11 mouse cellular contexts compared by ENCODE assay signal in the genomic region with DNA sequence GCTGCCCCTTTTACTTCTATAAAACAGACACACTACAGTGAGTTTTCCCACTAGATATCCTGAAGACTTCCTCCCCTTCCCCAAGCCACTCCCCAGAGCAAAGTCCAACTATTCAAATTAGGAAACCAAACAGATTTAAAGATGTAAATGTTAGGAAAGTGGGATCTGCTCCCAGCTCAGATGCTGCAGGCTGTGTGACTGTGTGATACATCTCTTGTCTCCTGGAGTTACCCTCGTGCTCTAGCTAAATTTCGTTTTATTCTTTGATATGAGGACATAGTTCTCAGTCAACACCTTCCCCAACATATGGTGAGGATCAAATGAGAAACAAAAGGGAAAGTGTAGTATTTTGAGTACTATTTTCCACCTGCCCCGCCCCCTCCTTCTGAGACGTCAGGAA. TPM values are rescaled to one million over a fixed set of nuclear protein-coding genes. Genes with fewer than 3 reads are reported as not detected.
A peak's percentile ranks its signal among the peaks of the same experiment; 100 is the strongest.
DNase-seq lines count a peak whose midpoint lies in the region; ATAC-seq and TF ChIP-seq lines count a peak whose summit lies in the region.
"Had no signal": no experiment of that assay in that cellular context is flagged by ENCODE, and none has a peak within 500 bp of the region (broad histone marks: within the 10 kb centered on the region; RNA-seq: fewer than 3 reads in every experiment).

No protein-coding gene starts in this region.

- ATAC-seq in kidney, embryonic 16.5 days (ENCODE audit: low FRiP score, low TSS enrichment): no peak
- ATAC-seq in embryonic facial prominence, embryonic 15.5 days (ENCODE audit: insufficient number of reproducible peaks, low FRiP score, low TSS enrichment, low read depth): no peak
- no peak for ATAC-seq in hindbrain, embryonic 14.5 days (ENCODE audit: low FRiP score)
- ATAC-seq in neural tube, embryonic 14.5 days (ENCODE audit: low read depth): peak; percentile 7; the same call in 1 of the 2 replicates

- no peak for DNase-seq in kidney, adult 2 months
- DNase-seq in hindbrain, embryonic 14.5 days (ENCODE audit: low spot score): no peak
- no peak for DNase-seq in gastrocnemius, postnatal 25 days
- no peak for DNase-seq in B cell, adult 2 months
- DNase-seq: cerebellum, adult 9-11 months; gastrocnemius, postnatal 36 days; thymus, postnatal 4 days had no signal

- TF ChIP-seq CTCF in kidney, adult 2 months (conservative IDR thresholded peaks at IDR 0.05; ENCODE audit: insufficient read depth, insufficient read length, low read depth, low read length): no peak

- H3K36me3 ChIP-seq in kidney, embryonic 16.5 days (ENCODE audit: insufficient read depth, low read length): no peaks in the 10 kb centered on the region
- no peaks in the 10 kb centered on the region for H3K36me3 ChIP-seq in kidney, adult 2 months (ENCODE audit: control insufficient read depth, insufficient read depth, low read length)
- no peaks in the 10 kb centered on the region for H3K36me3 ChIP-seq in embryonic facial prominence, embryonic 15.5 days
- H3K36me3 ChIP-seq in hindbrain, embryonic 14.5 days (replicated peaks; ENCODE audit: control insufficient read depth, insufficient read depth): no peaks in the 10 kb centered on the region
- no peaks in the 10 kb centered on the region for H3K36me3 ChIP-seq in neural tube, embryonic 14.5 days (ENCODE audit: control insufficient read depth, insufficient read depth, low read length)

- peaks cover 15% of the 10 kb centered on the region for H3K4me1 ChIP-seq in kidney, embryonic 16.5 days (ENCODE audit: insufficient read depth, low read length)
- H3K4me1 ChIP-seq in kidney, adult 2 months (ENCODE audit: control insufficient read depth, insufficient read depth, low read length): no peaks in the 10 kb centered on the region
- peaks cover 12% of the 10 kb centered on the region; the same call in 1 of the 2 replicates for H3K4me1 ChIP-seq in embryonic facial prominence, embryonic 15.5 days
- peaks cover 13% of the 10 kb centered on the region for H3K4me1 ChIP-seq in hindbrain, embryonic 14.5 days (replicated peaks; ENCODE audit: control insufficient read depth, insufficient read depth, low read length)
- H3K4me1 ChIP-seq in neural tube, embryonic 14.5 days (ENCODE audit: control insufficient read depth, insufficient read depth, low read length): peaks cover 7% of the 10 kb centered on the region; the same call in 1 of the 2 replicates

- H3K9ac ChIP-seq in kidney, embryonic 16.5 days (replicated peaks; ENCODE audit: low read length): no peak overlapping the region
- no peak overlapping the region for H3K9ac ChIP-seq in embryonic facial prominence, embryonic 15.5 days
- H3K9ac ChIP-seq in hindbrain, embryonic 14.5 days: no peak overlapping the region
- H3K9ac ChIP-seq in neural tube, embryonic 14.5 days (replicated peaks; ENCODE audit: low read depth, low read length): peak overlapping the region; percentile 16; the same call in 1 of the 2 replicates

- H3K27me3 ChIP-seq in kidney, embryonic 16.5 days (ENCODE audit: insufficient read depth, low read length): no peaks in the 10 kb centered on the region
- H3K27me3 ChIP-seq in kidney, adult 2 months (replicated peaks; ENCODE audit: control insufficient read depth, insufficient read depth, low read length): no peaks in the 10 kb centered on the region
- no peaks in the 10 kb centered on the region for H3K27me3 ChIP-seq in embryonic facial prominence, embryonic 15.5 days
- no peaks in the 10 kb centered on the region for H3K27me3 ChIP-seq in hindbrain, embryonic 14.5 days (ENCODE audit: control insufficient read depth, insufficient read depth, low read length)
- no peaks in the 10 kb centered on the region for H3K27me3 ChIP-seq in neural tube, embryonic 14.5 days (ENCODE audit: control insufficient read depth, insufficient read depth, low read length)

- WGBS in kidney, embryonic 16.5 days: 45% methylated on average over 4 of the region's 4 CpGs
- 63% methylated on average over 4 of the region's 4 CpGs for whole genome bisulfite sequencing in kidney, adult 2 months
- WGBS in embryonic facial prominence, embryonic 15.5 days: 48% methylated on average over 4 of the region's 4 CpGs
- 70% methylated on average over 4 of the region's 4 CpGs for WGBS in hindbrain, embryonic 14.5 days
- 67% methylated on average over 4 of the region's 4 CpGs for WGBS in neural tube, embryonic 14.5 days

- H3K4me3 ChIP-seq in kidney, embryonic 16.5 days (ENCODE audit: low read length): no peak overlapping the region
- H3K4me3 ChIP-seq in kidney, adult 2 months (ENCODE audit: insufficient read depth, low read depth, low read length): no peak overlapping the region
- H3K4me3 ChIP-seq in embryonic facial prominence, embryonic 15.5 days (replicated peaks): no peak overlapping the region
- H3K4me3 ChIP-seq in hindbrain, embryonic 14.5 days (replicated peaks; ENCODE audit: low read length): no peak overlapping the region
- H3K4me3 ChIP-seq in neural tube, embryonic 14.5 days (ENCODE audit: low read depth, low read length): no peak overlapping the region
- H3K4me3 ChIP-seq: erythroblast, embryonic 14.5 days had no signal

- H3K9me3 ChIP-seq in kidney, embryonic 16.5 days (ENCODE audit: low read length): no peaks in the 10 kb centered on the region
- no peaks in the 10 kb centered on the region for H3K9me3 ChIP-seq in embryonic facial prominence, embryonic 15.5 days (replicated peaks)
- no peaks in the 10 kb centered on the region for H3K9me3 ChIP-seq in hindbrain, embryonic 14.5 days (ENCODE audit: control insufficient read depth, low read length)
- H3K9me3 ChIP-seq in neural tube, embryonic 14.5 days (ENCODE audit: control insufficient read depth, low read length): no peaks in the 10 kb centered on the region

- no peak for TF ChIP-seq POLR2A in kidney, adult 2 months (IDR thresholded peaks at IDR 0.05; ENCODE audit: low read depth, low read length)

- H3K27ac ChIP-seq in kidney, embryonic 16.5 days (ENCODE audit: low read length): peak overlapping the region; percentile 31
- no peak overlapping the region for H3K27ac ChIP-seq in kidney, adult 2 months (ENCODE audit: insufficient read depth, low read depth, low read length)
- H3K27ac ChIP-seq in embryonic facial prominence, embryonic 15.5 days (replicated peaks): 0 out of 2 replicates have a peak overlapping the region, but pooled peaks have one; percentile 34
- H3K27ac ChIP-seq in hindbrain, embryonic 14.5 days: peak overlapping the region; percentile 54
- H3K27ac ChIP-seq in neural tube, embryonic 14.5 days (ENCODE audit: low read depth, low read length): peak overlapping the region; percentile 70

- no peak overlapping the region for H3K4me2 ChIP-seq in kidney, embryonic 16.5 days (replicated peaks; ENCODE audit: low read depth, low read length)
- H3K4me2 ChIP-seq in embryonic facial prominence, embryonic 15.5 days (replicated peaks): 0 out of 2 replicates have a peak overlapping the region, but pooled peaks have one; percentile 12
- H3K4me2 ChIP-seq in hindbrain, embryonic 14.5 days (replicated peaks): no peak overlapping the region
- H3K4me2 ChIP-seq in neural tube, embryonic 14.5 days (ENCODE audit: low read depth, low read length): no peak overlapping the region

RNA-seq across cellular contexts. Expression of gene Spata6, which starts 48.3 kb away (rescaled TPM):
- 33.7 and 34.4 TPM in 2 replicates for polyA plus RNA-seq in kidney, embryonic 16.5 days (2015; fragmentation: Nextera tagmentation; extraction: Ambion mirVana)
- polyA plus RNA-seq in kidney, adult 2 months (2012; rRNA removed): 13.7 and 19.4 TPM in 2 replicates
- 25.1 and 26.1 TPM in 2 replicates for polyA plus RNA-seq in embryonic facial prominence, embryonic 15.5 days (2015; fragmentation: Nextera tagmentation; extraction: Ambion mirVana)
- 17.8 and 19.0 TPM in 2 replicates for polyA plus RNA-seq in hindbrain, embryonic 14.5 days (2014; fragmentation: Nextera tagmentation; extraction: Ambion mirVana)
- 11.8 and 16.9 TPM in 2 replicates for polyA plus RNA-seq in neural tube, embryonic 14.5 days (2014; fragmentation: Nextera tagmentation; extraction: Ambion mirVana)
- 1 to 10 TPM; 2.8 to 3.5 TPM for total RNA-seq in gastrocnemius, postnatal 25 days (2021)
